Mouse (Mus musculus): ENCODE measurements at regions not wholly inside any gene's neighbourhood (a gene's known extent, or its start where the extent isn't known, plus 50 kb on each side); places are given as distances from the start of the nearest gene placed in this dataset.

DNA sequence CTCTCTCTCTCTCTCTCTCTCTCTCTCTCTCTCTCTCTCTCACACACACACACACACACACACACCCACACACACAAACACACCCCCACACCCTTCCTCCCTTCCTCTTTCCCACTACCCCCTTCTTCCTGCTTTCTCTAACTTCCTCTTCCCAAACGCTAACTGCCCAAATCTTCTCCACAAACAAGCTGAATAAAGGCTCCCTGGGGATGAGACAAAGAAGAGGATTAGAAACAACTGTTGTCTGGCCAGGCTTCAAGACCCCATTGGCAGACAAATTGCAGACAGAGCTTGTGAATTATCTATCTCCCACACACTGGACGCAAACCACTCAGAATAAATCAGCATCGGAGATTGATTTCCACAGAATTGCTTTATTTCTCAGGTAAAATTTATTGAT lies 603.4 kb upstream of the Tle4 start:
- no peak for DNase-seq

GRCm38 (mm10) chr19:15200792-15201191 lies 602.9 kb upstream of the Tle4 start:
- no peak for DNase-seq

DNA sequence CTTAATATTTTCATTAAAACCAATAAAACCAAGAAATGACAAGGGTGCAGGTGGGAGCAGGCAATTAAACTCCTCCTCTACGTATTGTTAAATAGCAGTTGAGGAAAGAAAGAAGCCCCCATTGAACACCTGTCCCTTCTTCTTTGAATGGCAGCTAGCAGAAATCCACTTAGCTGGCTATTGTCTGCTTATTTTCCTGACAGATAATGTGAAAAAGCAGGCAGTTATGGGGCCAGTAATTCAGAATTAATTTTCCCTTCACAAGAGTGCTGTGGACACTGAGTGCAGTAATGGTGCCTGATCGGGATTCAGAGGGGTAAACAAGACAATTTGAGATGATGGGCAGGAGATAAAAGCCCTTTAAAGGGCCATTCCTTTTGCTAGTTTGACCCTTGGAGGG lies 602.5 kb upstream of the Tle4 start:
- no peak for DNase-seq

DNA sequence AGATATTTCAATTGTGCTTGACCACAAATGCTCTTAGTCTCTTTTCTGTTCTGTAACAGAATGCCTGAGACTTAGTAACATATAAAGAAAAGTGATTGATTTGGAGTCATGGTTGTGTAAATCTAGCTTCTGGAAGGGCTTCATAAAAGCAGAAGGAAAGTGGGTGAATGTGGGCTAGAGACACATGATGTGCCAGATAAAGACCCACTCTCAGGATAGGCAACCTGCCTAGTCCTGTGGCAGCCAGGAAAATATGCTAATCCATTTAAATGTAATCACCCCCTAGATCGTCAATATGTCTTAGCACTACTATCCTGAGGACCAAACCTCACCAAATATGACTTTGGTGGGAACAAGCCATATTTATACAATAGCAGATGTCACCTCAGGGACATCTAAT lies 601.8 kb upstream of the Tle4 start:
- DNase-seq = no peak

DNA sequence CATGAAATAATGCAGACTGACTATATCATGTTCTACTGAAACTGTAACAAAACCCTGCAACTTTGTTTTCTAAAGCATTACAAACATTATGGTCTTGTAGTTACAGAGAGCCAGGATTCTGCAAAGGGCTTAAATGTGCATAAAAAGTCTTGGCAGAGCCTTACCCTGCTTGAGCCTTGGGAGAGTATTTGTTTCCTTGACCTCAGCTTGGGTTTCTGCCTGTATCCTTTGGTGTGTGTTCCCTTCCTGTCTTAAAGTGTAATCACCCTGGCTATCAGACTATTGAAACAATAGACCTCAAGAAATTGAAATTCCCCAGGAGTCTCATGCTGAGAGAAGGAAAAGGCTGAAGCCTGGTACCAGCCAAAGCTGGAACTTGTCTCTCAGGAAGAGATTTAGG lies 577.4 kb upstream of the Tle4 start:
- no peak for DNase-seq

- no peak for DNase-seq
Observed at GRCm38 (mm10) chr19:15173301-15173700, 575.5 kb upstream of the Tle4 start.

GRCm38 (mm10) chr19:15167184-15167583 lies 569.3 kb upstream of the Tle4 start:
- no peak for DNase-seq

GRCm38 (mm10) chr19:15160641-15161040 lies 562.8 kb upstream of the Tle4 start:
- no peak for DNase-seq

GRCm38 (mm10) chr19:15158653-15159052 lies 560.8 kb upstream of the Tle4 start:
- no peak for DNase-seq

- no peak for DNase-seq
Observed at GRCm38 (mm10) chr19:15158177-15158576, 560.3 kb upstream of the Tle4 start.

GRCm38 (mm10) chr19:15154693-15155092 lies 556.8 kb upstream of the Tle4 start:
- DNase-seq = no peak

DNA sequence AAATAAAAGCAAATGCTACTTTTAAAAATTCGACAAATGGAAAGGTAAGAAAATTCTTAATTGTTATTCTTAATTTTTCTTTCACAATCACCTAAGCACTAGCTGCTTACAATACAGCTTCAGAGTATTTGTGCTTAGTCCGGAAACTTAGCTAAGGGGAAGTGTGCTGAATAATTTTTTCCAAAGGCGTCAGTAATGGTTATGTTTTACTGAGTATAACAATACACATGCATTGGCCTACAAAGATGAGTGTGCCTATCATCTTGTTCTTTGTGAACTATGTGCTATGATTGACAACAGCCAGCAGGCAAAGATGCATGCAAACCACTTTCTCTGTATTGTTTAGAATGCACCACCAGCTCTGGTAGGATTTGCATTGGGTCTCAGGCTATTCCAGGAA lies 548.5 kb upstream of the Tle4 start:
- no peak for DNase-seq

DNA sequence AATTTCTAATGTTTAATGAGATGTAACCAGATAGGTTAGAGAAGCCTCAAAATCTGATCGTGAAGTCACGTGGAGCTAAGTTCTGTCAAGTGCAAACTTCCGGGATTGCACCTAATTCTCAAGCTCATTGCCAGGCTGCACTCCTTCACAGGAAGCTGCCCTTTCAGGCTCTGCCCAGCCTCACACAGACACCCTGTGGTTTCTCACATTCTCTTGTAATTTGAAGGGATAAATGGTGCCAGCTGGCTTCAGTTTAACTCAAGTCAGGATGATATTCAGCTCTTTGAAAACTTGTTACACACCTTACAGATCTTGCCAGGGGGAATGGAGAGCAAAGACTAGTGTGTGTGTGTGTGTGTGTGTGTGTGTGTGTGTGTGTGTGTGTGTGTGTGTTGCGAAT lies 529.3 kb upstream of the Tle4 start:
- DNase-seq = no peak

DNA sequence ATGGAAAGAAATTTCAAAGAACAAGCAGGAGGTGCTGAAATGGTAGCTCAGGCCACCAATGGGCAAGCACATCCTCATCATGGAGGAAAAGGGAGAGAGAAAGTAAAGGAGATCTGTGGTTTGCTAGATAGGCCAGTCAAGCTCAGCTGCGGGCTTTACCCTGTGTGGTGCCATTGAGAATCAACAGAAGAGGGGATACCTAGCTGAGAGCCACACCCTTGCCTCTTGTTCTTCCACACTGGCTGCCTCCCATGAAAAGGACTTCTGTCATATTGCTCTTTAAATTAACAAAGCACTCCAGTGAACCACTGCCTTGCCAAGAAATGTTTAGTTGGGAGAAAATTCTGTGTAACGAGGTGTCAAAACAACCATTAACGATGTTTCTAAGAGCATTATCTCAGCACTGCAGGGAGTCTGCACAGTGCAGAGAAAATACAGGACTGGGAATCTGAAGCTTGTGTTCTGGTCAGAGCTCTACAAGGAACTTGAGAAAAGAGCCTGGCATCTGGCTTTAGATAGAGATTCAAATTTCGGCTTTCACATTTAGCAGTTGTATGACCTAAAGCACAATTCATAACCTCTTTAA lies 510.7 kb upstream of the Tle4 start:
- DNase-seq = no peak

- DNase-seq = no peak
Observed at GRCm38 (mm10) chr19:15095054-15095453, 497.2 kb upstream of the Tle4 start.

DNA sequence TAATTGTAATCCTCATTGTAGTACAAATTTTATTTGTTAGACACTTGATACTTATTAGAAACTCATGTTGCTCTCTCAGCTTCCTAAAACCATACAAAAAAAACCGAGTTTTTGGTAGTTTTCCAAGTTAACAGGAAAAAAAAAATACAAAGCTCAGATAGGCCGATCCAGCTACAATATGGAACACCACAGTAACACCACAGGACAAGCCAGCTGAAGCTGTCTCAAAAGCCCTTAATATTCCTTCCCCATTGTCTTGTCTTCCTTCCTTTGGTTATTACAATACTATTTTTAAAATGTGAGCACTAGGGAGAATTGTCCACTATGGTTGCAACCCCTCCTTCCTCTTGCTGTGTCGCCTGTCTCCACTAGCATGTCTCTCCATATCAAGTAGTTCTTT lies 495.7 kb upstream of the Tle4 start:
- no peak for DNase-seq

DNA sequence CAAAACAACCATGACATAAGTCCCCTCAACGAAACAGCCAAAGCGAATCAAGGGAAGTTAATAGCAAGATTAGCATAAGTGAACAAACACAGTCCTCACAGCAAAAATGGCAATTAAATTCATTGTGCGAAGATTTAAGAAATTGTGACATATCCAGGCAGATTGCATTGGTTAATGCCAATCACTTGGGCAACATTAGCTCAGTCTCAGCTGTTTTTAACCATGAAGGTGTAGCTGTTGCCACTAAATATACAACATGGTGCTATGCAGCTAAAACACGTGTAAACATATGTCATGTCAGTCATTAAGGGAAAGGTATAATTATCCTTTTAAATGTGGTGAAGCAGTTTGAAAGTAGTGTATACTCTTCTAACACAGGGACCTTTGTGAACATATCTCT lies 482.8 kb upstream of the Tle4 start:
- no peak for DNase-seq

DNA sequence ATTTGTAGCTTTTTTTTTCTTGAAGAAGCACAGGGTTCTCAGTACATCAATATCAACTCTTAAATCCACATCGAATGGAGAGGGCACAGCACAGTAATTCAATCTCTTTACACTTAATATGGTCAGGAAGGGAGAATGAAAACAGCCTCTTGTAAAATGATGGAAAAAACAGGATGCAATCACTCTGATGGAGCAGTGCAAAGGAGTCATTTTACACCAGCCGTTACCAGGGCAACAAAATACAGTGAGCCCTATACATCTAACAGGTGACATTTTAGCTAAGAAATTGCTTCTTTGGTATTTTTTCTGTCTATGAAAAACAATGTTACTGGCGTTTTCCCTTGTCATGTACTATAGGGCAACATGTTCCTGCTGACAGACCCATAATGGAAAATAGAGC lies 459.9 kb upstream of the Tle4 start:
- no peak for DNase-seq

DNA sequence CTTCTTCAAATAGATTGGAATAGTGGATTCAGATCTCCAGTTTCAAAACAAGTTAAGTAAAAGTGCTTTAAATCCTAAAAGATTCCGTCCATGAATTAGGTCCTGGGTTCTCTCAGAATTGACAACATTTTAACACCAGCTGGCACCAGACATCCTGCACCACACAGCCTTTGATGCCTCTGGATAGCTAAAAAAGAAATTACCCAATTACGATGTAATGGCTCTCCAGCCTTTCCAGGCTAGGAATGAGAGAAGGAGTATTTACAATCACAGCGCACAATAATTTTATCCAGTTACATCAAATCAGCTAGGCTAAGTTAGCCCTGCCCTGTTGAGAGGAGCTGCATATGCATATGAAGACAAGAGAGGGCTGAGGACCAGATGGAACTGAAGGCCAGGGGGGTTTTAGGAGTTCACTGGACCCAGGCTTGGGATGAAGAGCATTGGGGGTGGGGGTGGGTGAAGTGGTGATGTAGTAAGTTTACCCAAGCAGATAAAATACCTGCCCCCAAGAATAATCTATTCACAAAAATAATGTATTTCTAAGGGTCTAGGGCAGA lies 455.8 kb upstream of the Tle4 start:
- DNase-seq = no peak

GRCm38 (mm10) chr19:15052642-15053239 lies 454.9 kb upstream of the Tle4 start:
- DNase-seq = no peak

DNA sequence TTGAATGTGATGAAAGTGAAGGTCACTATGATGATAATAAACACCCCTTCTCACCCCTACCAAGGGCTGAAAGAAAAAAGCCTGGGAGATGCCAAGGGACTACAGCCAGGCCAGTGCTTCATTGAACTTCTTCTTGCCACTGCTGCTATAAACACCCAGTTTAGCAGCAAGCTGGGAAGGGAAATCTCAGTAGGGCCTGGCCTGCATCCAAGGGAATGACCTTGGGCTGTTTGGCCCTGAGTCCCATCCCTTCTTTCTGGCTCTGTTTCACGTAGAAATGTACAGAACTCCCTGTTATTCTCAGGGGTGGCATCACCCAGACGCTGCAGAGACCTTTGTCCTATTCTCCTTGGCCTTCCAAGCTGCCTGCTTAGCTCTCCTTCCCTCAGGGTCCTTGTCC lies 450.0 kb upstream of the Tle4 start:
- DNase-seq = no peak

DNA sequence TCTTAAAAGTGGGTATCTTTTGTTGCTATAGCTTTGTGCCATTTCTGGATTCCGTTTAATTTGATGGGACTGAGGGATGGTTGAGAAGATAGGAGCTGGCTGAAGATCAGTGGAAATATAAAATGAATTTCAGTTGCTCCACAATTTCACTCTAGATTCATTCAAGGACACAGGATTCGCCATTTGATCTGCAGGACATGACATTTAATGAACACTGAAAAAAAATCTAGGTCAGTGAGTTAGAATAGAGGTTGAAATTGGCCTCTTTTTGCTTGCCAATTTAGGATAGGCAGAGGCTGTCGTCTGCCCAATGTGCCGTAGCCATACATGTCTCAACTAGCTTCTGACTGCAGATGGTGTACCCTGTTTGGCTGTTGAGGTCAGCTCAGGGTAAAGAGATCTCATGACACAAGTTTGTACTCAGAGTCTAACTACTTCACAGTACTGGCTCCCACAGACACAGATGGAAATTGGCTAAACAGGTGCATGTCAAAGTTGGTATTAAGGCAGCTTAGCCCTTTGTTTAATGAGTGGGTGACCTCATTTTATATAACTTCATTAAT lies 449.5 kb upstream of the Tle4 start:
- DNase-seq = peak; percentile 6

- peak; percentile 22 for DNase-seq
Observed at GRCm38 (mm10) chr19:15035554-15035953, 437.7 kb upstream of the Tle4 start.

GRCm38 (mm10) chr19:15033921-15034320 lies 436.1 kb upstream of the Tle4 start:
- DNase-seq = no peak

GRCm38 (mm10) chr19:15033396-15033795 lies 435.5 kb upstream of the Tle4 start:
- no peak for DNase-seq
